Mouse (Mus musculus) limb, embryonic 12.5 days (tissue): Measurements from ENCODE around the gene Dennd5b. TPM values are rescaled to one million over a fixed set of nuclear protein-coding genes. Genes with fewer than 3 reads are reported as not detected.
A peak's percentile ranks its signal among the peaks of the same experiment; 100 is the strongest.

Source experiments
- ATAC-seq: fragments of 200-750 bp; cut with Nextera tagmentation; 2 replicates; pipeline ENCODE4 v1.8.0; 2017; ENCODE audit warnings: low read depth, moderate TSS enrichment; ENCODE audit not compliant: insufficient number of reproducible peaks, insufficient read depth, low FRiP score, low TSS enrichment
- H3K27ac ChIP-seq: fragments of 300-500 bp; sonication (generic); 2 replicates; pipeline ENCODE4 v1.5.1; 2016; ENCODE audit warnings: mild to moderate bottlenecking, moderate library complexity
- H3K27me3 ChIP-seq: fragments of 300-500 bp; sonication (generic); 2 replicates; pipeline ENCODE4 v1.6.1; 2016; ENCODE audit warnings: mild to moderate bottlenecking, moderate library complexity
- H3K36me3 ChIP-seq: fragments of 300-500 bp; sonication (generic); 2 replicates; pipeline ENCODE4 v1.6.1; 2016; ENCODE audit warnings: mild to moderate bottlenecking, moderate library complexity
- H3K4me1 ChIP-seq: fragments of 300-500 bp; sonication (generic); replicated peaks from 2 replicates; pipeline ENCODE4 v1.6.1; 2016
- H3K4me2 ChIP-seq: fragments of 300-500 bp; sonication (generic); 2 replicates; pipeline ENCODE4 v1.6.1; 2016; ENCODE audit warnings: mild to moderate bottlenecking, moderate library complexity
- H3K4me3 ChIP-seq: fragments of 300-500 bp; sonication (generic); replicated peaks from 2 replicates; pipeline ENCODE4 v1.5.1; 2016; ENCODE audit warnings: mild to moderate bottlenecking
- H3K9ac ChIP-seq: fragments of 300-500 bp; sonication (generic); replicated peaks from 2 replicates; pipeline ENCODE4 v1.6.1; 2016; ENCODE audit warnings: mild to moderate bottlenecking, moderate library complexity
- H3K9me3 ChIP-seq: fragments of 300-500 bp; sonication (generic); 2 replicates; pipeline ENCODE4 v1.6.1; 2016; ENCODE audit warnings: mild to moderate bottlenecking, moderate library complexity
- WGBS: fragments of 180-500 bp; shearing (Covaris S2); methylation state at CpG from one replicate; pipeline ENCODE4 v1.1.7; 2016; 5-methylcytosine and 5-hydroxymethylcytosine counted together
- polyA plus RNA-seq: library from polyadenylated mRNA; unstranded; fragments of >200 nt; fragmentation: Nextera tagmentation; extraction: Ambion mirVana; gene quantifications from 2 replicates; pipeline ENCODE4 v1.2.1, GENCODE M21; 2016

Dennd5b gene
- polyA plus RNA-seq, 1 experiment from 2014 or later = 8.2 TPM

GRCm38 (mm10) chr6:149100174-149101075 is 1.1 kb downstream of the Dennd5b start:
- Histone ChIP-seq H3K4me1 (0 out of 2 replicates have a peak, but pooled peaks cover 3% of the 10 kb centered on the region), H3K9me3 (no peaks in the 10 kb centered on the region), H3K36me3 (no peaks in the 10 kb centered on the region), H3K27me3 (no peaks in the 10 kb centered on the region), H3K9ac (peak overlapping the region; percentile 87), H3K4me3 (peak overlapping the region; percentile 75), H3K27ac (peak overlapping the region; percentile 92), H3K4me2 (peak overlapping the region; percentile 84)
- WGBS = 1% methylated on average over 52 of the region's 52 CpGs
- ATAC-seq = peak; percentile 78

- no peaks in the 10 kb centered on the region for H3K27me3 ChIP-seq
- H3K27ac ChIP-seq = no peak overlapping the region
- no peak overlapping the region for H3K4me2 ChIP-seq
- H3K9ac ChIP-seq = no peak overlapping the region
- H3K36me3 ChIP-seq = no peaks in the 10 kb centered on the region
- H3K4me3 ChIP-seq = no peak overlapping the region
- H3K9me3 ChIP-seq = no peaks in the 10 kb centered on the region
- H3K4me1 ChIP-seq = 0 out of 2 replicates have a peak, but pooled peaks cover 3% of the 10 kb centered on the region
- no peak for ATAC-seq
These were observed 2.5 kb downstream of the Dennd5b start for GRCm38 (mm10) chr6:149098993-149099392.

DNA sequence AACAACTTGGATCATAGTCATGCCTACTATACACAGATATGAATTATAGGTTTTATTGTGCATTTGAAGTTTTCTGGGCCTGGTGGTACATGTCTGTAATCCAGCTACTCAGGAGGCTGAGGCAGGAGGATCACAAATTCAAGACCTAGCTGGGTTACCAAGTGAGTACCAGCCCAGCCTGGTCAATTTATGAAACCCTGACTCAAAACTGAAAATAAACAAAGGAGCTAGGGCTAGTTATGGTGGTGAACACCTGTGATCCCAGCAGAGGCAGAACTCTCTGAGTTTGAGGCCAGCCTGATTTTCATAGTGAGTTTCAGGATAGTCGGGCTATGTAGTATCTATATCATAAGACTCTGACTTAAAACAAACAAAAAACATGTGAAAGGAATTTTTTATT is 4.2 kb downstream of the Dennd5b start:
- Histone ChIP-seq H3K4me2 (no peak overlapping the region), H3K4me1 (0 out of 2 replicates have a peak, but pooled peaks cover 3% of the 10 kb centered on the region), H3K36me3 (no peaks in the 10 kb centered on the region), H3K27me3 (no peaks in the 10 kb centered on the region), H3K4me3 (no peak overlapping the region), H3K27ac (no peak overlapping the region), H3K9ac (no peak overlapping the region), H3K9me3 (no peaks in the 10 kb centered on the region)
- ATAC-seq = no peak
- WGBS = 94% methylated on average over 1 of the region's 1 CpGs

GRCm38 (mm10) chr6:149096233-149096632 is 5.2 kb downstream of the Dennd5b start:
- H3K9me3 ChIP-seq = no peaks in the 10 kb centered on the region
- H3K4me3 ChIP-seq = no peak overlapping the region
- 72% methylated on average over 2 of the region's 2 CpGs for WGBS
- no peak overlapping the region for H3K27ac ChIP-seq
- no peak for ATAC-seq
- no peaks in the 10 kb centered on the region for H3K27me3 ChIP-seq
- no peak overlapping the region for H3K9ac ChIP-seq
- no peak overlapping the region for H3K4me2 ChIP-seq
- H3K4me1 ChIP-seq = no peaks in the 10 kb centered on the region
- no peaks in the 10 kb centered on the region for H3K36me3 ChIP-seq

- no peaks in the 10 kb centered on the region for H3K36me3 ChIP-seq
- no peak overlapping the region for H3K9ac ChIP-seq
- no peaks in the 10 kb centered on the region for H3K9me3 ChIP-seq
- H3K4me1 ChIP-seq = no peaks in the 10 kb centered on the region
- no peak overlapping the region for H3K4me2 ChIP-seq
- no peaks in the 10 kb centered on the region for H3K27me3 ChIP-seq
- no peak for ATAC-seq
- no peak overlapping the region for H3K27ac ChIP-seq
- H3K4me3 ChIP-seq = no peak overlapping the region
- 70% methylated on average over 6 of the region's 6 CpGs for WGBS
These were observed 6.1 kb downstream of the Dennd5b start for GRCm38 (mm10) chr6:149095389-149095788.

DNA sequence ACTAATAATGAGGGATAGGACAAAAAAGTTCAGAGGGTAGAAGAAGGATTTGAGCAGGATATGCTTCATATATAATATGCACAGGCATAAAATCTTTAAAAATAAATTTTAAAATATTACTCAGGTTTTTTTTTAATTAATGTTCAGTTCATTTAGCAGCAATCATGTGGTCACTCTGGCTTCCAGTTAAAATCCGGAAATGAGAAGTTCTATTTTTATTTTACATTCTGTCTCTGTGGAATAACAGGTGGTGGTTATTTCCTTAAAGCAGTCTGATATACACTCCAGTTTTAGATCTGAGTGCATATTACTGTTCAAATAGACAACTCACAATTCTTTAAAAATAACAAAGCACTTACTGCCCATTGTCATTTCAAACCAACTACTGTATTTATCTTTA is 6.9 kb downstream of the Dennd5b start:
- Histone ChIP-seq H3K9ac (no peak overlapping the region), H3K27me3 (no peaks in the 10 kb centered on the region), H3K9me3 (no peaks in the 10 kb centered on the region), H3K4me3 (no peak overlapping the region), H3K4me2 (no peak overlapping the region), H3K36me3 (no peaks in the 10 kb centered on the region), H3K27ac (no peak overlapping the region), H3K4me1 (no peaks in the 10 kb centered on the region)
- WGBS = 64% methylated on average over 1 of the region's 1 CpGs
- no peak for ATAC-seq

DNA sequence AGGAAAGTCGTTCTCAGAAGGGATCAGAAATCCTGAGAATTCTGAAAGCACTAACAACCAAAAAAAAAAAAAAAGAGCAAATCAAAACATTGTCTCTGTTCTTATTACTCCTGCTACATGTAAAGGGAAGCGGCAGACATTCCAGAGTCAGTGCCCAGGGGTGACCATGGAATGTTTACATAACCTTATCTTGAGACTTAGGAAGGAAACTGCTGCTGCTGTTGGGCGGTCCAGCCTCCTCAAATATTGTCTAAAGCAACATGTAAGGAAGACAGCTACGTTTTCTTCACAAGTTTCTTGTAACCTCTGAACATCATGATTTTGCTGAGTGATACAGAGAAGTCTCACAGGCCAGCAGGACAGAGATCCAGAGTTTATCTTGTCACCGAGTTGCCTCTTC is 8.0 kb downstream of the Dennd5b start:
- 45% methylated on average over 5 of the region's 5 CpGs for WGBS
- Histone ChIP-seq H3K4me2 (no peak overlapping the region), H3K27me3 (no peaks in the 10 kb centered on the region), H3K9me3 (no peaks in the 10 kb centered on the region), H3K4me1 (no peaks in the 10 kb centered on the region), H3K36me3 (no peaks in the 10 kb centered on the region), H3K27ac (no peak overlapping the region), H3K4me3 (no peak overlapping the region), H3K9ac (no peak overlapping the region)
- no peak for ATAC-seq

DNA sequence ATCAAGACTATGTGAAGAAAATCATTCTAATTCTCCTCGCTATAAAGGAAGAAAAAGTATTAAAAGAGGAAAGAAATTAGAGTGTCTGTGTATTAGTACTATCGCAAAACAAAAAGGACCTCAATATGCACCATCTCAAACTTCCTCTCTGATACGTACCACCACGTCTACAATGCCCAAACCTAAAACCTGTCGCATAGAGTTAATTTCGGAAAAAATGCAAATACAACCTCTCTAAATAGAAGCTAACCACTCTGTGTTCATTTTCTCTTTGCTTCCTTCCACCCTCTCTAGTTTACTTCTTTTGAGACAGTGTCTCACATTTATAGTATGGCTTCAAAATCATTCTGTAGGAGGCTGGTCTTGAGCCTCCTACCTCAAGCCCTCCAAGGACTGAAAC is 9.1 kb downstream of the Dennd5b start:
- Histone ChIP-seq H3K36me3 (no peaks in the 10 kb centered on the region), H3K27ac (no peak overlapping the region), H3K4me1 (no peaks in the 10 kb centered on the region), H3K4me2 (no peak overlapping the region), H3K9ac (no peak overlapping the region), H3K9me3 (no peaks in the 10 kb centered on the region), H3K4me3 (no peak overlapping the region), H3K27me3 (no peaks in the 10 kb centered on the region)
- ATAC-seq = no peak
- WGBS = 96% methylated on average over 6 of the region's 6 CpGs

DNA sequence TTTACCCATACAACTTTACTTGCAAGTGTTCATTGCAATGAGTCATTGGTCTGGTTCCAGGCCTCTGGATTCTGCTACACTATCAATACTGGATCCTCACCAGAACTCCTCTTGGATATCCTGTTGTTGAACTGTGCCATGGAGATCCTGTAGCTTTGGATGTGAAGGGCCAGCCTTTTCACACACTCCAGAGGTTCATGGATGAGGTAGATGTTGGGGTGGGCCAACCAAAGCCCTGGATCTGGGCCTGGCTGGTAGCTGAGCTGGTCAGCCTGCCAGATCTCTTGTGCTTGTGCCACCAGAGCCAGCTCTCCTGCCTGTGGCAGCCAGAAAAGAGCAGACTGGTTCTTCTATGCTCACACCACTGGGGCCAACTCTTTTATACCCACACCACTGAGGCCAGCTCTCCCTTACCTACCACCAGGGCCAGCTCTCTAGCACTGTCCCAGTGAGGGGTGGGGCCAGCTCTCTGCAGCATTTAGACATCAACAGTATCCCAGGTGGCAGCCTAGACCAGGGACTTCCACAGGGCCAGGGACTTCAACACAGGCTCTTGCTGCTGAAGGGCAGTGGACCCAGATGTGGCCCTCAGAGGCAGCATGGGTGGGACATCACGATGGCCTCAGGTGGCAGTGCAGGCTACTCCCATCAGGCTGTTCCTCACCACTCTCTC is 24.2 kb downstream of the Dennd5b start:
- H3K4me3 ChIP-seq = no peak overlapping the region
- no peaks in the 10 kb centered on the region for H3K9me3 ChIP-seq
- peaks cover 10% of the 10 kb centered on the region; the same call in 1 of the 2 replicates for H3K36me3 ChIP-seq
- WGBS = 89% methylated on average over 1 of the region's 1 CpGs
- ATAC-seq = no peak
- H3K9ac ChIP-seq = no peak overlapping the region
- no peak overlapping the region for H3K4me2 ChIP-seq
- H3K4me1 ChIP-seq = no peaks in the 10 kb centered on the region
- H3K27me3 ChIP-seq = no peaks in the 10 kb centered on the region
- no peak overlapping the region for H3K27ac ChIP-seq

GRCm38 (mm10) chr6:149073854-149074253 is 27.6 kb downstream of the Dennd5b start:
- ATAC-seq = no peak

DNA sequence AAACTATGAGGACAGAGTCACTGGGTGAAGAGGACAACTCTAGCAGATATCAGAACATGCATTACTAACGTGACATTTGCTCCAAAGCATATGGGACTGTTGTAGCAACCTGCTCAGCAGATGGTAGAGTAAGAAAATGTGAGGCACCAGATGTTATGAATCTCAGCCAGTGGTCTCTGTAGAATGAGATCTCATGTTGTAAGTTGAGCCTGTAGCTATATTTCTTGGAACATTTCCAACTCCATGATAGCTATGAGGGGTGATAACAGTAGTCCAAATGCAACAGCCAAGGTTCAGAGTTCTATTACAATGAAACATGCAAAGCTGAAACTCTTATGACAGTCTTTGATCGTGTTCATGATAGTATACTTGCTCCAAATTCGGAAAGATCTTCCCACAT is 28.6 kb downstream of the Dennd5b start:
- H3K27me3 ChIP-seq = no peaks in the 10 kb centered on the region
- no peak for ATAC-seq
- H3K9ac ChIP-seq = no peak overlapping the region
- 80% methylated on average over 3 of the region's 3 CpGs for WGBS
- no peak overlapping the region for H3K4me3 ChIP-seq
- peaks cover 17% of the 10 kb centered on the region; the same call in 1 of the 2 replicates for H3K36me3 ChIP-seq
- H3K9me3 ChIP-seq = no peaks in the 10 kb centered on the region
- no peaks in the 10 kb centered on the region for H3K4me1 ChIP-seq
- H3K4me2 ChIP-seq = no peak overlapping the region
- no peak overlapping the region for H3K27ac ChIP-seq

More at GRCm38 (mm10) chr6:149073854-149074253, 27.6 kb downstream of the Dennd5b start:
- Histone ChIP-seq H3K9ac (no peak overlapping the region), H3K36me3 (peaks cover 10% of the 10 kb centered on the region; the same call in 1 of the 2 replicates), H3K4me1 (no peaks in the 10 kb centered on the region), H3K27ac (no peak overlapping the region), H3K4me3 (no peak overlapping the region), H3K27me3 (no peaks in the 10 kb centered on the region), H3K9me3 (no peaks in the 10 kb centered on the region), H3K4me2 (no peak overlapping the region)
- 92% methylated on average over 4 of the region's 4 CpGs for WGBS
